Mouse (Mus musculus) Patski (cell line): ENCODE results near the gene Hlx. TPM values are rescaled to one million over a fixed set of nuclear protein-coding genes. Genes with fewer than 3 reads are reported as not detected.

ENCODE experiments used
- ATAC-seq: fragments of 100-300 bp; one replicate; pipeline ENCODE4 v1.8.0; 2021
- CTCF ChIA-PET: fragments of 350-600 bp; sonication (Branson Sonifier 250); formaldehyde crosslinking; loops from one replicate; lab custom pipeline; 2022; ENCODE audit warnings: inconsistent platforms; lab: Charles Lee
- POLR2A ChIA-PET: fragments of 350-600 bp; sonication (Branson Sonifier 250); formaldehyde crosslinking; loops from one replicate; lab custom pipeline; 2022; ENCODE audit warnings: antibody characterized with exemption, inconsistent platforms; lab: Charles Lee
- DNase-seq: peaks from one replicate; pipeline ENCODE4 v3.0.0-alpha.2; 2011; ENCODE audit warnings: low read depth, low spot score
- H3K27me3 ChIP-seq: fragments of 371-371 bp; one replicate; pipeline ENCODE4 v1.5.1; 2021
- CTCF ChIP-seq: fragments of 100-300 bp; IDR thresholded peaks from one replicate; pipeline ENCODE4 v1.5.1; 2021
- in situ Hi-C: fragments of 300-500 bp; cut with MboI; formaldehyde crosslinking; loops from 3 replicates; pipeline ENCODE4 v1.11.1; 2018; ENCODE audit warnings: low pct_unique_long_range_greater_than_20kb, mixed read lengths
- polyA plus RNA-seq: library from polyadenylated mRNA; unstranded; gene quantifications from one replicate; pipeline ENCODE4 v1.2.3, GENCODE M21; 2021

The Hlx gene
- polyA plus RNA-seq, 1 experiment from 2014 or later: 1.3 TPM

GRCm38 (mm10) chr1:184761988-184762387, 29.6 kb upstream of the Hlx start:
- H3K27me3 ChIP-seq: peaks cover 7% of the 10 kb centered on the region
- in situ Hi-C loops: no loop called here
- POLR2A ChIA-PET: no interaction called here
- ATAC-seq (no peak), DNase-seq (no peak)
- no peak for TF ChIP-seq CTCF
- CTCF ChIA-PET: interaction anchor here (1.3 kb wide), 1 partner anchor 9 kb away, joined by 3 read pairs; no protein-coding TSS in a partner anchor

GRCm38 (mm10) chr1:184752671-184753070, 20.3 kb upstream of the Hlx start:
- ChIA-PET POLR2A (no interaction called here), CTCF (no interaction called here)
- in situ Hi-C loops: no loop called here
- peaks cover 4% of the 10 kb centered on the region for H3K27me3 ChIP-seq
- DNase-seq (no peak), ATAC-seq (no peak)
- no peak for TF ChIP-seq CTCF

- DNase-seq: no peak
- in situ Hi-C loops: no loop called here
- H3K27me3 ChIP-seq: no peaks in the 10 kb centered on the region
- ATAC-seq: no peak
- POLR2A ChIA-PET: no interaction called here
- no peak for TF ChIP-seq CTCF
- CTCF ChIA-PET: no interaction called here
Measured at GRCm38 (mm10) chr1:184750114-184750664, 17.8 kb upstream of the Hlx start.

GRCm38 (mm10) chr1:184748692-184749152, 16.3 kb upstream of the Hlx start:
- no peaks in the 10 kb centered on the region for H3K27me3 ChIP-seq
- ATAC-seq (no peak), DNase-seq (no peak)
- in situ Hi-C loops: loop anchor here (10.0 kb wide), 1 partner anchor 254 kb away; no protein-coding TSS in a partner anchor
- POLR2A ChIA-PET: no interaction called here
- CTCF ChIA-PET: no interaction called here
- no peak for TF ChIP-seq CTCF

GRCm38 (mm10) chr1:184737876-184738479, 5.6 kb upstream of the Hlx start:
- ATAC-seq (no peak), DNase-seq (no peak)
- in situ Hi-C loops: no loop called here
- CTCF ChIA-PET: interaction anchor here (1.0 to 2.5 kb wide), 11 partner anchors 18 to 472 kb away, joined by 3 to 13 read pairs (median 4); no protein-coding TSS in a partner anchor
- no peaks in the 10 kb centered on the region for H3K27me3 ChIP-seq
- POLR2A ChIA-PET: interaction anchor here (0.7 kb wide), 2 partner anchors 291 to 472 kb away, joined by 3 read pairs; no protein-coding TSS in a partner anchor
- TF ChIP-seq CTCF: no peak

GRCm38 (mm10) chr1:184737228-184737627, 4.8 kb upstream of the Hlx start:
- ATAC-seq: no peak
- in situ Hi-C loops: no loop called here
- ChIA-PET CTCF (interaction anchor here (1.2 to 2.5 kb wide), 11 partner anchors 23 to 473 kb away, joined by 3 to 13 read pairs (median 4); no protein-coding TSS in a partner anchor), POLR2A (interaction anchor here (0.7 kb wide), 1 partner anchor 471 kb away, joined by 3 read pairs; no protein-coding TSS in a partner anchor)
- H3K27me3 ChIP-seq: no peaks in the 10 kb centered on the region
- TF ChIP-seq CTCF: no peak
- DNase-seq: no peak

GRCm38 (mm10) chr1:184736260-184736659, 3.8 kb upstream of the Hlx start:
- H3K27me3 ChIP-seq: no peaks in the 10 kb centered on the region
- no peak for TF ChIP-seq CTCF
- in situ Hi-C loops: no loop called here
- CTCF ChIA-PET: interaction anchor here (1.3 to 2.5 kb wide), 2 partner anchors 288 to 472 kb away, joined by 4 to 13 read pairs; no protein-coding TSS in a partner anchor
- no peak for DNase-seq
- POLR2A ChIA-PET: no interaction called here
- no peak for ATAC-seq

GRCm38 (mm10) chr1:184734991-184735920, 2.8 kb upstream of the Hlx start:
- POLR2A ChIA-PET: no interaction called here
- no peaks in the 10 kb centered on the region for H3K27me3 ChIP-seq
- no peak for TF ChIP-seq CTCF
- ATAC-seq (no peak), DNase-seq (no peak)
- in situ Hi-C loops: no loop called here
- CTCF ChIA-PET: no interaction called here

GRCm38 (mm10) chr1:184734067-184734830, 1.8 kb upstream of the Hlx start:
- in situ Hi-C loops: no loop called here
- ATAC-seq: no peak
- no peak for TF ChIP-seq CTCF
- H3K27me3 ChIP-seq: no peaks in the 10 kb centered on the region
- CTCF ChIA-PET: no interaction called here
- POLR2A ChIA-PET: no interaction called here
- no peak for DNase-seq
